Mouse (Mus musculus) spleen, adult 2 months (tissue): ENCODE measurements around the gene Ppp4r4.

Experiments
- CTCF ChIP-seq: fragments of 200-500 bp; IDR thresholded peaks from 2 replicates; pipeline ENCODE4 v1.5.1; 2011; ENCODE audit warnings: mild to moderate bottlenecking, inconsistent platforms; ENCODE audit not compliant: insufficient read depth, insufficient read length, insufficient replicate concordance; ENCODE audit errors: extremely low read depth
- POLR2A ChIP-seq: fragments of 200-500 bp; IDR thresholded peaks from 2 replicates; pipeline ENCODE4 v1.6.1; 2011; ENCODE audit warnings: low read depth, low read length, inconsistent platforms

- peak; percentile 50; the same call in 1 of the 2 replicates for TF ChIP-seq CTCF
- TF ChIP-seq POLR2A, result no peak
Measured at GRCm38 (mm10) chr12:103643336-103643735, 111.3 kb downstream of the Ppp4r4 start.
